Mouse (Mus musculus): ENCODE results near the gene Cic. TPM values are rescaled to one million over a fixed set of nuclear protein-coding genes. Genes with fewer than 3 reads are reported as not detected.

Gene Cic
- polyA plus RNA-seq, 3 experiments from 2014 or later: 17.9 to 35.2 (median 21.6) TPM

DNA sequence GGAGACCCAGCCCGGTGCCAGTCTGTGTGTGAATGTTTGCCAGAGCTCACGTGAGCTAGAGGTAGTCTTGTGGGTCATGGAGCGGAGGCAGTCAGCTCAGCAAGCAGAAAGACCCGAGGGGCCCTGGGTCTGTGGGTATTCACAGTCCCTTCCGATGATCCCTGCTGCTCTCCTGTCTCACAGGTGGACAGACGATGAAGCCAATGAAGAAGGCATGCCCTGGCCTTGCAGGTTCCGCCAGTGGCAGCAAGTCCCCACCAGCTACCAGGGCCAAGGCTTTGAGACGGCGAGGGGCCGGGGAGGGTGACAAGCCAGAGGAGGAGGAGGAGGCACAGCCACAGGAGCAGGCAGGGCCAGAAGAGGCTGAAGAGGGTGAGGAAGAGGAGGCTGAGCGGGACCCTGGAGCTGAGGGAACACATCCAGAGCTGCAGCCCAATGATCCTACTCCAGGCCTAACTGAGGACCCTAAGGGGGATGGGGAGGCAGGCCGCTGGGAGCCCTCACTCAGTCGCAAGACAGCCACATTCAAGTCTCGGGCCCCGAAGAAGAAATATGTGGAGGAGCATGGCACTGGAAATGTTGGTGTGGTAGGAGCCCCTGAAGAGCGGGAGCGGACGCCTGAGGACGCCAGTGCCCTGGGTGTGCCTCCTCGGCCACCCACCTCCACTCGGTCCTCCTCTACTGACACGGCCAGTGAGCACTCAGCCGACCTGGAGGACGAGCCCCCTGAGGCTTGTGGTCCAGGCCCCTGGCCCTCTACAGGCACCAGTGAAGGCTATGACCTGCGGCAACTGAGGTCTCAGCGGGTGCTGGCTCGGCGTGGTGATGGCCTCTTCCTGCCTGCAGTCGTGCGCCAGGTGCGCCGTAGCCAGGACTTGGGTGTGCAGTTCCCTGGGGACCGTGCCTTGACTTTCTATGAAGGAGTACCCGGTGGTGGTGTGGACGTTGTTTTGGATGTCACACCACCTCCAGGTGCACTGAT, 3.4 kb downstream of the Cic start:
- no peak for ATAC-seq

DNA sequence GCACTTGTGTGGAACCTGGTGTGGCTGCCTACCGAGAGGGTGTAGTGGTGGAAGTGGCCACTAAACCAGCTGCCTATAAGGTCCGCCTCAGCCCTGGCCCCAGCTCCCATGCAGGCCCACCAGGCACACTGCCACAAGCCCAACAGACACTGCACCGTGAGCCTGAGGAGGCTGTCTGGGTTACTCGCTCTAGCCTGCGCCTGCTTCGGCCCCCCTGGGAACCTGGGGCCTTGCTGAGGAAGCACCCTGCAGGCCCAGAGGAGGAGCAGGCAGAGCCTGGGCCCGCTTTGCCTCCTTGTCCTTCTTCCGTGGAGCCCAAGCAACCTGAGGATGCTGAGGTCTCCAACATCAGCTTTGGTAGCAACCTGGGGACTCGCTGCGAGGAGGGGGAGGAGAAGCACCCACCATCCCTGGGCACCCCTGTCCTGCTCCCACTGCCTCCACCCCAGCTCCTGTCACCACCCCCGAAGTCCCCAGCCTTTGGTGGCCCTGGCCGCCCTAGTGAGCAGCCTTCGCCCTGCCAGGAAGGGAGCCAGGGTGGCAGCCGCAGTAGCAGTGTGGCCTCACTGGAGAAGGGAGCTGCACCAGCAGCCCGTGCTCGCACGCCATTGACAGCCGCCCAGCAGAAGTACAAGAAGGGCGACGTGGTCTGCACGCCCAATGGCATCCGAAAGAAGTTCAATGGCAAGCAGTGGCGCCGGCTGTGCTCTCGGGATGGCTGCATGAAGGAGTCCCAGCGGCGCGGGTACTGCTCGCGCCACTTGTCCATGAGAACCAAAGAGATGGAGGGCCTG, 4.3 kb downstream of the Cic start:
- no peak for ATAC-seq

DNA sequence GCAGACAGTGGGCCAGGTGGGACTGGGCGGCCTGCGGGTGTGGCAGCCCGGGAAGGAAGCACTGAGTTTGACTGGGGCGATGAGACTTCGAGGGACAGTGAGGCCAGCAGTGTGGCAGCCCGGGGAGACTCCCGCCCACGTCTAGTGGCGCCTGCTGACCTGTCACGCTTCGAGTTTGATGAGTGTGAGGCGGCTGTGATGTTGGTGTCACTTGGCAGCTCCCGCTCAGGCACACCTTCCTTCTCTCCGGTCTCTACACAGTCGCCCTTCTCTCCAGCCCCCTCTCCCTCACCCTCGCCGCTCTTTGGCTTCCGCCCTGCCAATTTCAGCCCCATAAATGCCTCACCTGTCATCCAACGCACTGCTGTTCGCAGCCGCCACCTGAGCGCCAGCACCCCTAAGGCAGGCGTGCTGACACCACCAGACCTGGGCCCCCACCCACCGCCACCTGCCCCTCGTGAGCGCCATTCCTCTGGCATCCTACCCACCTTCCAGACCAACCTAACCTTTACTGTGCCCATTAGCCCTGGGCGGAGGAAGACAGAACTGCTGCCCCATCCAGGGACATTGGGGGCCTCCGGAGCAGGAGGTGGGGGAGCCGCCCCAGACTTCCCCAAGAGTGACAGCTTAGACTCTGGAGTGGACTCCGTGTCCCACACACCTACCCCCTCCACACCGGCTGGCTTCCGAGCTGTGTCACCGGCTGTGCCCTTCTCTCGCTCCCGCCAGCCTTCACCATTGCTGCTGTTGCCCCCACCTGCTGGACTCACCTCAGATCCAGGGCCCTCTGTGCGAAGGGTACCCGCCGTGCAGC, 5.1 kb downstream of the Cic start:
- ATAC-seq: no peak

DNA sequence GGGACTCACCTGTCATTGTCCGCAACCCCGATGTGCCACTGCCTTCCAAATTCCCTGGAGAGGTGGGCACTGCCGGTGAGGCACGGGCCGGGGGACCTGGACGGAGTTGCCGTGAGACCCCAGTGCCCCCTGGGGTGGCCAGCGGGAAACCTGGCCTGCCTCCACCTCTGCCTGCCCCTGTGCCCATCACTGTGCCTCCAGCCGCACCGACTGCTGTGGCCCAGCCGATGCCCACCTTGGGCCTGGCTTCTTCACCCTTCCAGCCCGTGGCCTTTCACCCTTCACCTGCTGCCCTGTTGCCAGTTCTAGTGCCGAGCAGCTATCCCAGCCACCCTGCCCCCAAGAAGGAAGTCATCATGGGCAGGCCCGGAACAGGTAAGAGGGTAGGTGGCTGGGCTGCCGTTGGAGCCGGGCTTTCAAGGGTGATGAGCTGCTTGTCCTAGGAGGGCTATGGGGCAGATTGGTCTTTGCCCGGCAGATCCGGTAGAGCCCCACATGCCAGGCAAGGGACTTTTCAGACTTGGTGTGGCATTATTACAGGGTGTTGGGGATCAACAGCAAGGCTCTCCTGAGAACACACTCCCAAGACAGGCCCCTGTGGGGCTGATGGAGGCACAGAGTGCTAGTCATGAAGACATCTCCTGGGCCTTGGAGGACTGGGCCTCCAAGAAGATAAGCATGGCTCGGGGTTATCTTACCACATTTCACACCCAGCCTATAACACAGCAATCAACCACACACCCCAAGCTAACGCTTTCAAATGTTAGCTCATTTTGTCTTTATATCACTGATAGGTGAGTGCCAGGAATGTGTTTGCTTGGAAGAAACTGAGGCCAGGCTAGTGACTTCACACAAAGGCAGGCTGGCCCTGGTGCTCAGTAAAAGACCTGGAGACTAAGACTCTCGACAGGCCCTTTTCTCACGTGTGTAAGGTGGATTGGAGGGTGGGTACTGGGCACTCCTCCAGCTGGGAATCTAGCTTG, 6.0 kb downstream of the Cic start:
- ATAC-seq: no peak

DNA sequence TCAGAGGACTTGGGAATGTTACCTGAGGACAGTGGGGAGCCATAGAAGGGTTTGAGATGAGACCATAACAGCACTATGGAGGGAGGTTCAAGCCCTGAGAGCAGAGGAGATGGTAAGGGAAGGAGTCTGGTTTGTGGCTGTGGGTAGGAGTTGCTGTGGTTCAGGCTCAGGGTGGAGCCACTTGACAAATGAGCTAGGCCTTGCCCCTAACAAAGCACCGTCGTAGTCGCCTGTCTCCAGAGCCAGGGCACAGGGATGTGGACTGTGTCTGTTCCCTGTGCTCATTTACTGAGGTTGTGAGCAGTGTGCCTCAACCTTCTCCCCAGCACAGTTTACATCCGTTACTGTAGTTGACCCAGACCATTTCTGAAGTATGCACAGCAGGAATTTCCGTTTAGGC, 7.1 kb downstream of the Cic start:
- ATAC-seq: peak; percentile 42

DNA sequence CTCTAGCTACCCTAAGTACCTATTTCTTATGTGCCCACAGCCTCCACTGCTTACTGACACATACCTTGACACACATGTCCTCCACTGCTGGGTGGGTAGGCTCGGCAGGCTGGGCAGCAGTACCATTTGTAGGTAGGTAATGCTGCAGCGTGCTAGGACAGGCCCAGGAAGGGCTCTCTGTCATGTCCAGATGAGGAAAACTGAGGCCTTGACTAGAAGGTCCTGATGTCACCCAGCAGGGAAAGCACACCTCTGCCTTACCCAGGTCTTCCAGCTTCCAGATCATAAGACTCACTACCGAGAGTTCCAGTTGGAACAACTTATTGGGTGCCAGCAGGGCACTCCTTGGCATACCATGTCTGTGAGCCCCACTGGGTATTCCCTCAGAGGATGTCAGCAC, 7.5 kb downstream of the Cic start:
- ATAC-seq: no peak

DNA sequence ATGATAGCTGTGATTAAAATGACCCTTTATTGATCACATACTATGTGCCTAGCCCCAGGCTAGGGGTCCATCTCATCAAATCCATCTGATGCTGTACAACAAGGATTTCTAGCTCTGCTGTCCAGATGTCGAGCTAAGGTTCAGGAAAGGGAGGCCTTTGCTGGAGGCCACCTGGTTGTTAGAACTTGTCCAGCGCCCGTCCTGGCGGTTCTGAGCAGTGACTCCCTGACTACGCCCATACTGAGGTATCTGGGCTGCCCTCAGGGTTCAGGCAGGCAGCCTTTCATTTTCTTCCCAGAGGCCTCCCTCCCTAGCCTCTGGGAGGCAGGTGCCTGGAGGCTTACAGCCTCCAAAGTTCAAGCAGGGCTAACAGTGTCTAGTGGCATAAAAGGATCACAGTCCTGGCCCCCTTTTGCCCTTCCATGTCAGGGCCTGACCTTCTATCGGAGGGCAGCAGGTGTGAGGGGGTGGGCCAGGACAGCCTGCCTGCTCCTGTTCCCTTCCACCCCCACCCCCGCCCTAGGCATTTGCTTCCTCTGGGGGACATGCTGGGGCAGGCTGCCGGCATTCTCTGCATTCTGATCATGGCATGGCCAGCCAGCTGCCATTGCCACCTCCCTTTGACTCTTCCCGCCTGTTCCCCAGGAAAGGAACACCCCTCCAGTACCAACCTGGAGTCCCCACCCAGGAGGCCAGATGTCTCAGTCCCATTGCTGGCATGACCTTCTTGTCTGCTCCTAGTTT, 8.2 kb downstream of the Cic start:
- ATAC-seq: no peak

DNA sequence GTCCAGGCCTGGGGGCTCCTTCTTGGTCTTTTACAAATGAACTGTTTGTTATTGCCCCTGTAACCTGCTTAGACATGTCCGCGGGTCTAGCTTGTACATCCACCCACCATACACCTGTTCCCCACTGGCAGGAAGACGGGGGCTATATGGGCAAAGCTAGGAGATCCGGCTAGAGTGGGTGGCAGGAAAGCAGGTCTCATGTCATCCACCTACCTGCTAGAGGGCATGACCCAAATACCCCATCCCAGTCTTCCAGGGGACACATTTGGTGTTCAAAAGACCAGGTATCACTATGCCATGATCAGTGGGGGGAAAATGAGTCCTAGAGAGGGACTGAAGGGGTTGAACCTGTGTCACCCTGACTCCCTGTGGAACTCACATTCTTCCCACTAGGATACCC, 9.9 kb downstream of the Cic start:
- no peak for ATAC-seq

DNA sequence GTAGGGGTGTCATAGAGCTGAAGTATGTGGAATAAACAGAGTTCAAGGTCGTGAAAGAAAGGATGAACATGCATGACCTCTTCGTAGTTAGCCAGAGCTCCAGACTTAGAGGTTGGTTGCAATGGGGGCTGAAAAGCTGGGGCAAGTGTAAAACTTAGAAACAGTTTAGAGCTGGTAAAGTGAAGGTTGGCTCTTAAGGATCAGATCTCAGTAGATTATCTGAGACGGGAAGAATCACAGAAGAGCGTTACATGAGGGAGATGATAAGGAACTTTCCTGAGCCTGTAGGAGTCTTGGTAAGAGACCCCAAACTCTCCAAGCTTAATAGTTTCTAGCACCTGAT, 10.5 kb downstream of the Cic start:
- no peak for ATAC-seq

DNA sequence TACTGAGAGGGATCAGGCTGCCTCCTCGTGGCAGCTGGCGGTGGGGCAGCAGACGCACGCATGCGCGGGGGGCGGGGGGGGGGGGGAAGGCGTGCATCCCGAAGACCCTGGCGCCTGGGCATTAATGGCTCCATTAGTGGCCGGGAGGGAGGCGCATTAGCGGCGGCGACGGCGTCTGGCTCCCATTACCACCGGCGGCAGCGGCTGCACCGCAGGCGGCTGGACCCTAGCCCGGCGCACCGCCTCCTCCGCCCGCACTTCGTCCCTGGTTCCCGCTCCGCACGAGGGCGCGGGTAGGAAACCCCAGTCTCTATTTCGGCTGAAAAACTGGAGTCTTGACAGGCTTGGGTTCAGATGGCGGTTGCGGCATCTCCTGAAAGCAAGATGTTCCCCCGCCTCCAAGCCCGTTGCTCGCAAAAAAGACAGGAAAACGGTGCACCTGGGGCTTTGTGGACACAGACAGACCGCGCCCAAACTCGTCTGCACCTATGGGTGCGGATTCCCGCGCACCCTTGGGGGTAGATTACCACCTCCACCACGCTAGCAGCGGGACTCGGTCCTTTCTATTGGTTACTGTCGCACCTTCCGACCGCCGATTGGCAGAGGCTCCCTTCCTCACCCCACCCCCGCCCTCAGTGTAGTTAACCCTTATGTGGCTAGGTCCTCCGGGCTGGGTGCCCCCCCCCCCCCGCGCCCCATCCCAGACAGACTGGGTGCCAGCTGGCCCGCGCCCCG, 11.0 kb downstream of the Cic start:
- peak; percentile 71 for ATAC-seq

DNA sequence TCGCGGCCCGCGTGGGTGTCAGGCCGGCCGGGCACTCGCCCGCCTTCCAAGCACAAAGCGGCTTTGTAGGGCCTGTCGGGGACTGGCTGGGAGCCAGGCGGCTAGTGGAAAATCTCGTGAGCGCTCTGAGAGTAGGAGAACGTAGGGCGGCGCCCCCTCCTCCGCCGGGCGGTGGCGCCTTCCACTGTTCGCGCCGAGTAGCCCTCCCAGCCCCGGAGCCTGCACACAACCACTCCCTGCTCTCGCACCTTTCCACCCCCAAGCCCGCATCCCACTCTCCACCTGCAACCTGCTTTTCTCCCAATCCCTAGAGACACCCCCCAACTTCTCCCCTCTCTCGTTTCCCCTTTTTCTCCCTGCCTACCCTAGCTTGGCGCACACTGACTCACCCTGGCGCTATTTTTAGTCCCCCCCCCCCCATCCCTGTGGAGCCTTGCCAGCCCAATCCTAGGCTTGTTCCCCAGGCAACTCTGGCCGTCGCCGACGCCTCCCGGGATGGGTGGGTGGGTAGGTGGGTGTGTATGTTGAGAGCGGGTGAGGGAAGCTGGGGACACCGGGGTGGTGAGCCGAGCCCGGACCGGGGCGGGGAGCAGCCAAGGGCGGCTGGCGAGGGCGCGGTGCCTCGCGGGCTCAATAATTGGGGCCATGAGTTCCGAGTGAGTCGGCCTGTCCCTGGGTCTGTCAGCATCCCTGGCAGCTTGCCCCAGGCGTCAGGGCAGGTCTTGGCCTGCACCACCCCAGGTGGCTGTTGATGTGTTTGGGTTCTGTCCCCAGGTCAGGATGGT, 11.8 kb downstream of the Cic start:
- peak; percentile 16 for ATAC-seq

DNA sequence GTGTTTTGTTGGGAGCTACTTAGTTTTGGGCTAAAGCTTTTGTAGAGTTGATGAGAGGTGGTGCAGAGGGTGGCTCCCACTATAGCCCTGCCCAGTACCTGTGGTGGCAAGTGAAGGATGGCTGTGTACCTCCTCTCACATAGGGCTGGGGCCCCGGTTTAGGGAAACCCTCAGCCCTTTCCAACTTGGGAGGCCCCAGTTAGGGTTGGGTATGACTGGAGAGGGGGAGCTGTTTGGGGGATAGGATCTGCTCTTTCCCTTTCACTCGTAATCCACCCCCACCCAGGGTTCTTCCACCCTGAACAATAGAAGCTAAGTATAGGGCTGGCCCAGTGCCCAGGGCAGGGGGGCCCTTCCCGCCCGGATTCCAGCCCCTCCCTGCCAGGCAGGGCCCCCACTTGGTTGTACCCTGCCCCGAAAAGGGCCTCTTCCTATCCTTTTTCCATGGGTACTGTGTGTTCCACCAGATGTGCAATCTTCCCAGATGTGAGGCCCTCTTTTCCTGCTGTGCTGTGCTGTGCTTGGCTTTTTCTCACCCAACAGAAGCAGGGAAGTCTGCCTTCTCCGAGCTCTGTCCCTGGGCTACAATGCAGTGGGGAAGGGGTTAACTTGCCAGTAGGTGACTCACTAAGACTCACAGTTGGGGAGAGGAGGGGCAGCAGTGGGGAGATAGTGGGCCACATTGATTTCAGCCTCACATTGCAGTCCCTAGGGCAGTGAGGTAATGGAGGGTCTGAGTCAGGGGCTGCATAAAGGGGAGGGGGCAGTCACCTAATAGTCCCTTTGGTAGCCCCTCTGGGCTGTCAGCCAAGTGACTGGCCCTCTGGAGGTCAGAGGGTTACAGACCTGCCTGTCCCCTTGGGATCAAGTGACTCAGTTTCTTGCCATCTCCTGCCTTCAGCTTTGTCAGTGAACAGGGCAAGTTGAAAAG, 12.6 kb downstream of the Cic start:
- no peak for ATAC-seq

DNA sequence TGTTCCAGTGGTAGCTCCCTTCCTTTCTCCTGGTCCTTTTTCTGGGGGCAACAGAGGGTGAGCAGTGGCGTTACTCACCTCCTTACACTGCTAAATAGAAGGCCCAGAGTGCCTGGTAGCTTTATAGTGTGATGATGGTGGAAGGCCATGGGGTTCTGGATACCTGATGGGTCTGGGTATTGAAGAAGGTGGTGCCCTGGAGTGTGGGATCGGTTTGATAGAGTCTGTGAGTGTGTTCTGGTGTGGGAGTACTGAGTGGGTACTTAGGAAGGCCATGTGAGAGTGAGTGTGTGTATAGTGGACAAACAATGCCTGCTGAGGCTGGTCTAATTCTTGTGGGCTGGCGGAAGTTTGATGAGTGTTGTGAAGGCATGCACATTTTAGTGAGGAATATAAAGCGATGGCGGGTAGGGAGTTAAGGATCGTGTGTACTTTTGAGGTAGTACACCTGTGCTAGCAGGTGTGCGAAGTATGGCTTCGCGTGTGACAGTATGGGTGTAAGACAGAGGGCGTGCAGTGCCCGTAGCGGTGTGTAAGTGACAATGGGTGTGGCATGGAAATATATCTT, 13.7 kb downstream of the Cic start:
- peak; percentile 18 for ATAC-seq

DNA sequence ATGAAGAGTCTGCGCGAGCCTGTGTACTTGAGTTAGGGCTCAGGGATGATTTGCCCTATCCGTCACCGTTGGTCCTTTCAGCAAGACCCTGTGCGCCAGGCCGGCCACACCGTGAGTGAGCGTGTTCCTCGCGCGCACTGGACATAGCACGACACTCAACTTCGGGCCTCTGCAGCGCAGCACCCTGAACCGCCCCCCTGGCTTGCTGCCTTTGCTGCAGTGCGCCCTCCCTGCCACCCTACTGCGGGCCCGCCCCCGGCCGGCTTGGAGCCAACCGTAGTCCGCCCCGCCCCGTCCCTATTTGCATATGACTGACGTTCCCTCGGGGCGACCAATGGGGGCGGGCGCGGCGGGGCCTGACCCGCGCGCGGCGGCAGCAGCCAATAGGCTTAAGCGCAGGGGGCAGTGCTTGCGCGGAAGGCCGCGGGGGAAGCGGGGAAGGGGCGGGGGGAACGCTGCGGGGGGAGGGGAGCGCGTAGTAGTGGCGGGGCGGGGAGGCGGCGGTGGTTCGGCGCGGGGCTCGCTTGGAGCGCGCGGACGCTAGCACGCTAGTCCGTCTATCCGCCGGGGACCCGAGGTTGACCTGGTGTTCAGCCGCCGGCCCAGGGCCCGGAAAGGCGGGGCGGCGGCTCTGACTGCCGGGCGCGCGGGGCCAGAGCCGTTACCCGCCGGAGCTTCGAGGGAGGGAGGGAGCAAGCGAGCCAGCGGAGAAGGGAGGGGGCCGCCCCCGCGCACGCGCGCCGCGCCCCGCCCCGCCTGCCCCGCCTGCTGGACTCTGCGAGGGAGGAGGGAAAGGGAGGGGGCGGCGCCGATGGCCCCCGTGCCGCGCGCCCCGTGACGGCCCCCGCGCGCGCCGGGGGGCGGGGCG, 14.5 kb downstream of the Cic start:
- ATAC-seq: peak; percentile 77

DNA sequence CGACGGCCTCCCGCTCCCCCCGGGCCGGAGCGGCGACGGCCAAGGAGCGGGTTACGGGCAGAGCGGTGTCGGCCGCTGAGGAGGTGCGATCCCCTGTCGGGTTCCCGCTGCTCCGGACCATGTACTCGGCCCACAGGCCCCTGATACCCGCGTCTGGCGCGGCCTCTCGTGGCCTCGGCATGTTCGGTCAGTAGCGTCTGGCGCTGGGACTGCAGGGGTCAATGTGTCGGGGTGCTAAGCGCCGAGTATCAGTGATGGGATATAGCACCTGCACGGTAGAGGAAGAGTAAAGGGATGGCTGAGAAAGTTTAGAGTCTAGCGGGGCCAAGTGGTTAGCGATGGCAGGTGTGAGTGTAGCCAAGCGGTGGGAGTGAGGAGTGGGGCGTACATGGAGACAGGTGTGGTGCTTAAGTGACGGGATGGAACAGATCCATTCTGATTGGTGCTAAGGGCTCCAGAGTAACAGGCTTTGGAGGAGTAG, 15.3 kb downstream of the Cic start:
- no peak for ATAC-seq

DNA sequence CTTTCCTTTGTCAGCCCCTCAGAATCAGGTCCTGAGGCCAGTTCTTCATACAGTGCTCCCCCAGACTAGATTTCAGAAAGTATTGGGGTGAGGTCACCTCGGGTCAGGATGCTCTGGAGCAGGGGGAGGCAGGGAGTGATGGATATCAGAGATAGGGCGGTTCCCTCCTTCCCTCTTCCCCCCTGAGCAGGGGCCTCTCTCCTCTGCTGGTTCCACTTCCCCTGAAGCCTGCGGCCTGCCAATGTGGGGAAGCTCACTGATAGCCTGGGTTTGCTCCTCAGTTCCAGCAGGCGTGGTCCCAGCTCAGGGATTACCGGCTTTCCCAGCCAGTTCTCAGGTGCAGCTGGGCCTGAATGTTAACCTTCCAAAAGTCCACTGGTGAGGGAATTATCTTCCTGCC, 16.1 kb downstream of the Cic start:
- ATAC-seq: no peak

DNA sequence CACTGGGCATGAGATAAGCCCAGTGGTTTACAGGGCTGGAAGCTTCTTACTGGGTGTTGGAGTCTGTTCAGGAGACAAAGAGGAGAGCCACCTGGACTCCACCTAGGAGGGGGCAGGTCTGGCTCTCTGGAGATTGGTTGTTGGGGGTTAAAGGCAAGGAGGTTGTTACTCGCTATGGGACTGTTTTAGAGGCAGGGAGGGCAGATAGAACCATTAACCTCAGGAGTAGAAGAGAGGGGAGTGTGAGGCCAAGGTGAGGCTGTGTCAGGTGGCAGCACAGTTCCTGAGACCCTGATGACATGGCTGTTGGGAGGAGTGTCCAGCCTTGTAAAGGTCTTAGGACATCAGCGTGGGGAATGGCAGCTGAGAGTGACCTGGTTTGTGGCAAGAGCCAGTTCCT, 16.7 kb downstream of the Cic start:
- ATAC-seq: no peak

Data from inflammation-experienced regulatory T-cells, adult 6 months (primary cell).